Mouse (Mus musculus) liver, embryonic 14.5 days (tissue): ENCODE data around the gene Hcfc1r1.
A peak's percentile ranks its signal among the peaks of the same experiment; 100 is the strongest.

Source experiments
- CTCF ChIP-seq: IDR thresholded peaks from 2 replicates; pipeline ENCODE4 v1.5.1; 2016; ENCODE audit warnings: antibody characterized with exemption, low read depth, control low read depth
- EP300 ChIP-seq: IDR thresholded peaks from 2 replicates; pipeline ENCODE4 v1.6.1; 2016; ENCODE audit warnings: antibody characterized with exemption, low read depth

DNA sequence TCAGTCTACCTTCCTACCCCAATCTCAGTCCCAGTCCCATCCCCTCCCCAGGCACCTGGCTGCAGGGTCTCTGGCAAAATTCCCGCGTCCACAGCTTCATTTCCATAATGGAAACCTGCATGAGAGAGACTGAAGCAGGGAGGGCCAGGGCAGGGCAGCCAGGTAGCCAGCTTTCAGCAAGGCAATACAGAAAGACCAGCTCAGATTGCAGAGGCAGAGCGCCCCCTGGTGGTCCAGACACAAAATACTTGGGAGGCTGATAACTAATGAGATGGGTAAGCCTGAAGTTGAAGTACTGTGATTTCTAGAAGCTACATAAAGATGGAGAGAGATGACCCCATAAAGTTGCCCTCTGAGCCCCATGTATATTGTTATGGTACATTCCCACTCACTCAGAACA is 32.8 kb downstream of the Hcfc1r1 start:
- TF ChIP-seq CTCF (peak; percentile 93), EP300 (no peak)
